9 mouse cellular contexts compared by ENCODE assay signal in the genomic region with DNA sequence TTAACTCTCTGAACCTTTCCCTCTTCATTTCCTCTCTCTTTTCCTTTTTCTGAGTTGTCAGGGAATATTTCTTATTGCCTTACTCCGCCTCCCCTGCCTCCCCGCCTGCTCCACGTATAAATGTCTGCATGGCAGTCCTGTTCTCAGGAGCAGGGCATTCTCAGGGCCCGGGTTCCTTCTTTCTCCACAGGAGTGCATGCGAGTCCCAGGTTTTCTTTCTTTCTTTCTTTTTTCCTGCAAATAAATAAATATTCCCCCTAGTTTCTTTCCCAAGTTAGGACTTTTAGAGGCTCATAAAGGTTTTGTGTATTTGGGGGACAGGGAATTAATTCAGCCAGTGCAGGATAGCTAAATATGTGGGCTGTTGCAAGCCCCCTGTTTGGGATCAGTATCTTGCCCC. TPM values are rescaled to one million over a fixed set of nuclear protein-coding genes. Genes with fewer than 3 reads are reported as not detected.
DNase-seq lines count a peak whose midpoint lies in the region; ATAC-seq lines count a peak whose summit lies in the region.
"Had no signal": no experiment of that assay in that cellular context is flagged by ENCODE, and none has a peak within 500 bp of the region (broad histone marks: within the 10 kb centered on the region; RNA-seq: fewer than 3 reads in every experiment).

No protein-coding gene starts in this region.

- no peak for ATAC-seq in hindbrain, embryonic 16.5 days
- no peak for ATAC-seq in midbrain, embryonic 13.5 days

- DNase-seq in adrenal gland, adult 2 months: peak; percentile 43
- DNase-seq in adrenal gland, postnatal 4 days (ENCODE audit: low spot score in 2 of 2): no peak
- peak; percentile 58 for DNase-seq in embryo, embryonic 10.5 days (ENCODE audit: low spot score)
- DNase-seq in right cerebral cortex, postnatal 10 days (ENCODE audit: low spot score in 2 of 2): no peak
- no peak for DNase-seq in spleen, postnatal 14 days (ENCODE audit: low spot score in 2 of 2)
- DNase-seq in right cerebral cortex, postnatal 4 days: no peak

- no peak overlapping the region for H3K27ac ChIP-seq in hindbrain, embryonic 16.5 days (ENCODE audit: low read depth, low read length)
- H3K27ac ChIP-seq in midbrain, embryonic 13.5 days: no peak overlapping the region
- H3K27ac ChIP-seq: liver, embryonic 15.5 days had no signal

- WGBS in hindbrain, embryonic 16.5 days: 22% methylated on average over 5 of the region's 5 CpGs
- WGBS in midbrain, embryonic 13.5 days: 12% methylated on average over 5 of the region's 5 CpGs

- H3K9me3 ChIP-seq in hindbrain, embryonic 16.5 days (ENCODE audit: control insufficient read depth, low read length): no peaks in the 10 kb centered on the region
- no peaks in the 10 kb centered on the region for H3K9me3 ChIP-seq in midbrain, embryonic 13.5 days
- H3K9me3 ChIP-seq: liver, embryonic 15.5 days had no signal

- no peak overlapping the region for H3K9ac ChIP-seq in hindbrain, embryonic 16.5 days (ENCODE audit: low read depth, low read length)
- H3K9ac ChIP-seq in midbrain, embryonic 13.5 days (replicated peaks): no peak overlapping the region
- H3K9ac ChIP-seq: liver, embryonic 15.5 days had no signal

- H3K36me3 ChIP-seq in hindbrain, embryonic 16.5 days (ENCODE audit: control insufficient read depth, insufficient read depth, low read length): no peaks in the 10 kb centered on the region
- no peaks in the 10 kb centered on the region for H3K36me3 ChIP-seq in midbrain, embryonic 13.5 days
- H3K36me3 ChIP-seq: liver, embryonic 15.5 days had no signal

- H3K4me2 ChIP-seq in hindbrain, embryonic 16.5 days (ENCODE audit: low read length): peak overlapping the region; percentile 84
- H3K4me2 ChIP-seq in midbrain, embryonic 13.5 days (replicated peaks): peak overlapping the region; percentile 83

- H3K27me3 ChIP-seq in hindbrain, embryonic 16.5 days (replicated peaks; ENCODE audit: control insufficient read depth, insufficient read depth, low read length): peaks cover 19% of the 10 kb centered on the region
- H3K27me3 ChIP-seq in midbrain, embryonic 13.5 days: peaks cover 65% of the 10 kb centered on the region

- no peak overlapping the region; the same call in 1 of the 2 replicates for H3K4me3 ChIP-seq in hindbrain, embryonic 16.5 days (ENCODE audit: low read length)
- H3K4me3 ChIP-seq in midbrain, embryonic 13.5 days (replicated peaks): peak overlapping the region; percentile 6; the same call in 1 of the 2 replicates
- H3K4me3 ChIP-seq: liver, embryonic 15.5 days had no signal

- H3K4me1 ChIP-seq in hindbrain, embryonic 16.5 days (ENCODE audit: control insufficient read depth, insufficient read depth, low read depth, low read length): peaks cover 34% of the 10 kb centered on the region
- H3K4me1 ChIP-seq in midbrain, embryonic 13.5 days (replicated peaks): peaks cover 70% of the 10 kb centered on the region

RNA-seq across cellular contexts. Expression of gene Zfp503, which starts 2.5 kb away (rescaled TPM):
- total RNA-seq in adrenal gland, adult 2 months (2021): 10 to 100 TPM; 19.4 to 34.1 TPM
- polyA plus RNA-seq in adrenal gland, adult 2 months (2012; rRNA removed): 101 and 106 TPM in 2 replicates
- total RNA-seq in adrenal gland, postnatal 4 days (2021): 10 to 100 TPM; 41.7 to 57.4 TPM
- polyA plus RNA-seq in hindbrain, embryonic 16.5 days (2015; fragmentation: Nextera tagmentation; extraction: Ambion mirVana): 8.0 and 9.9 TPM in 2 replicates
- 8.0 and 11.0 TPM in 2 replicates for polyA plus RNA-seq in midbrain, embryonic 13.5 days (2015; fragmentation: Nextera tagmentation; extraction: Ambion mirVana)

RNA-seq across cellular contexts. Expression of gene Lrmda, which starts 27.7 kb away (rescaled TPM):
- 1 to 10 TPM; 2.7 to 8.6 TPM for total RNA-seq in adrenal gland, adult 2 months (2021)
- polyA plus RNA-seq in adrenal gland, adult 2 months (2012; rRNA removed): 0.89 and 0.92 TPM in 2 replicates
- total RNA-seq in adrenal gland, postnatal 4 days (2021): 1 to 10 TPM; 3.7 to 3.9 TPM
- polyA plus RNA-seq in hindbrain, embryonic 16.5 days (2015; fragmentation: Nextera tagmentation; extraction: Ambion mirVana): 0.30 and 0.80 TPM in 2 replicates
- 0.23 TPM in 1 of 2 replicates, not detected in the other for polyA plus RNA-seq in midbrain, embryonic 13.5 days (2015; fragmentation: Nextera tagmentation; extraction: Ambion mirVana)

Comparison
In these comparisons a context has a peak if more than half of its experiments do, and no peak if none do; other contexts are left out.
1. DNase-seq: peak in adrenal gland, adult 2 months (single experiment) and embryo, embryonic 10.5 days (single experiment); none in adrenal gland, postnatal 4 days (0 of 2), right cerebral cortex, postnatal 10 days (0 of 2), spleen, postnatal 14 days (0 of 2) and right cerebral cortex, postnatal 4 days (single experiment).